Mouse (Mus musculus): ENCODE measurements at regions not wholly inside any gene's neighbourhood (a gene's known extent, or its start where the extent isn't known, plus 50 kb on each side); places are given as distances from the start of the nearest gene placed in this dataset.

- TF ChIP-seq CTCF (conservative IDR thresholded peaks at IDR 0.05 in 1 of 2, IDR thresholded peaks at IDR 0.05 in 1 of 2; ENCODE audit: low read depth in 2 of 2, low read length in 2 of 2) = peak in 1 of 2 experiments; percentile 22; a peak in 2 of 4 replicates
- TF ChIP-seq RAD21 (IDR thresholded peaks at IDR 0.05; ENCODE audit: low read depth, low read length) = peak; percentile 21
- TF ChIP-seq ZMIZ1 (IDR thresholded peaks at IDR 0.05; ENCODE audit: low read depth, low read length) = no peak
- no peak for TF ChIP-seq JUND (conservative IDR thresholded peaks at IDR 0.05; ENCODE audit: low read depth, low read length)
- no peak for TF ChIP-seq POLR2A (IDR thresholded peaks at IDR 0.05; ENCODE audit: low read depth, low read length)
- TF ChIP-seq E2F4 (IDR thresholded peaks at IDR 0.05; ENCODE audit: insufficient replicate concordance, low read depth, low read length) = no peak
- no peak for TF ChIP-seq GABPA (IDR thresholded peaks at IDR 0.05; ENCODE audit: insufficient replicate concordance, low read depth, low read length)
Observed at GRCm38 (mm10) chr13:19449387-19449786, 53.8 kb upstream of the Stard3nl start.

Data from CH12.LX (cell line).